Mouse (Mus musculus): Measurements from ENCODE around the gene Phka1.

DNA sequence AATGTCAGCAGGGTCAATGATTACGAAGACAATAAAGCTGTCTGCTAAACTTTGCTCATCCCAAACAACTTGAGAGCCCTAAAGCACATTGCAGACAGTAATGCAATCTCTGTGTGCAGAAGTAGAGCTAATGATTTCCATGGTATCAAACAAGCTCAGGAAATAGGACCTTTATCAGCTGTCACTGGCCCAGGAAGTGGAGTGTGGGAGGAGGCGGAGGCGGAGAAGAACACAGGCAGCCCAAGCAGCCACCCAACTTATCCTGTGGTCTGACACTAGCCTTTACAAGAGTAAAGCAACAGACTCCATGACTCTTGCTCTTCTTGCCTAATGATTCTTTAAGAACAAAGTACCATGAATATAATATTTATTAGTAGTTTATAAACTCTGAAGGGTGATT is 165.6 kb downstream of the Phka1 start:
- TF ChIP-seq POLR2A (IDR thresholded peaks at IDR 0.05; ENCODE audit: control insufficient read depth, extremely low read depth, insufficient read depth, low read length, poor library complexity) (no peak), CTCF (IDR thresholded peaks at IDR 0.05; ENCODE audit: borderline replicate concordance, control insufficient read depth, extremely low read depth, insufficient read depth, low read length, poor library complexity) (no peak)
